Mouse (Mus musculus): Measurements from ENCODE around the gene Slc2a5. TPM values are rescaled to one million over a fixed set of nuclear protein-coding genes. Genes with fewer than 3 reads are reported as not detected.

Slc2a5 gene
- 1.1 and 1.4 TPM in 2 replicates for polyA plus RNA-seq (2014; fragmentation: Nextera tagmentation; extraction: Ambion mirVana)

- WGBS, result 11% methylated on average over 15 of the region's 15 CpGs
- no peaks in the 10 kb centered on the region for H3K27me3 ChIP-seq (ENCODE audit: control insufficient read depth, insufficient read depth, low read length)
- H3K9ac ChIP-seq (ENCODE audit: low read length), result peak within 1 kb of the TSS; percentile 9; the same call in 1 of the 2 replicates
- ATAC-seq (ENCODE audit: insufficient number of reproducible peaks, insufficient read depth, low FRiP score, low read depth), result no peak
- no peaks in the 10 kb centered on the region; a peak in 1 of 4 replicates for H3K4me1 ChIP-seq (ENCODE audit: control insufficient read depth in 2 of 2, insufficient read depth in 2 of 2, low read length in 2 of 2)
- H3K27ac ChIP-seq (replicated peaks in 1 of 2; ENCODE audit: control insufficient read depth in 1 of 2, insufficient read depth in 1 of 2, low read depth in 2 of 2, low read length in 2 of 2), result no peak within 1 kb of the TSS
- no peaks in the 10 kb centered on the region for H3K36me3 ChIP-seq (ENCODE audit: control insufficient read depth, insufficient read depth, low read length)
- H3K9me3 ChIP-seq (ENCODE audit: control insufficient read depth, low read length), result no peaks in the 10 kb centered on the region
- peak within 1 kb of the TSS; percentile 16 to 21; a peak in 2 of 4 replicates for H3K4me3 ChIP-seq (ENCODE audit: control insufficient read depth in 1 of 2, insufficient read depth in 1 of 2, low read depth in 1 of 2, low read length in 2 of 2)
- H3K4me2 ChIP-seq (ENCODE audit: low read length), result peak within 1 kb of the TSS; percentile 48
These were observed at the start of gene Slc2a5 for GRCm38 (mm10) chr4:150119055-150119454. Gene Slc2a5 (plus strand): TSS chr4:150119283.

DNA sequence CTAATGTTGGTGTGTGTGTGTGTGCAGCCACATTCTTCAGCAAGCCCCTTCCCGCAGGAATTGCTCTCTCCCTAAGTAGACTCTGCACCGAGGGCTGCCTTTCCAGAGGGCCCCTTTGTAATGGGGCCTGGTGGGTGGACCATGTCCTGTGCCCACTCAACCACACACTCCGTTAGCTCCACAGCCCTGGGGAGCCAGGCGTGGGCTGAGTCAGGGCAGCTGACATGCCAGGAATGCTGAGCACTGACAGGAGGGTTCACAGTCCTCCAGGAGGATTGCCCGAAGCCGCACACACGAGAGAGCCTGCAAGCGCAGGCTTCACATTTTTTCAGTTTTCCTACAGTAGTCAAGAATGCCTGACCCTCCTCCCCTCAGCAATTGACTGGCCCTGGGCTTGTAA is 48.9 kb upstream of the Slc2a5 start:
- Histone ChIP-seq H3K27ac (replicated peaks in 1 of 2; ENCODE audit: control insufficient read depth in 1 of 2, insufficient read depth in 1 of 2, low read depth in 2 of 2, low read length in 2 of 2) (peak overlapping the region; percentile 57 to 64), H3K27me3 (ENCODE audit: control insufficient read depth, insufficient read depth, low read length) (no peaks in the 10 kb centered on the region), H3K4me2 (ENCODE audit: low read length) (0 out of 2 replicates have a peak overlapping the region, but pooled peaks have one; percentile 4), H3K9me3 (ENCODE audit: control insufficient read depth, low read length) (no peaks in the 10 kb centered on the region), H3K4me3 (ENCODE audit: control insufficient read depth in 1 of 2, insufficient read depth in 1 of 2, low read depth in 1 of 2, low read length in 2 of 2) (no peak overlapping the region), H3K4me1 (ENCODE audit: control insufficient read depth in 2 of 2, insufficient read depth in 2 of 2, low read length in 2 of 2) (peaks cover 5 to 11% of the 10 kb centered on the region in 2 experiments; a peak in 2 of 4 replicates), H3K9ac (ENCODE audit: low read length) (peak overlapping the region; percentile 16; the same call in 1 of the 2 replicates), H3K36me3 (ENCODE audit: control insufficient read depth, insufficient read depth, low read length) (no peaks in the 10 kb centered on the region)
- 19% methylated on average over 8 of the region's 8 CpGs for WGBS
- peak; percentile 41 for ATAC-seq (ENCODE audit: insufficient number of reproducible peaks, insufficient read depth, low FRiP score, low read depth)

DNA sequence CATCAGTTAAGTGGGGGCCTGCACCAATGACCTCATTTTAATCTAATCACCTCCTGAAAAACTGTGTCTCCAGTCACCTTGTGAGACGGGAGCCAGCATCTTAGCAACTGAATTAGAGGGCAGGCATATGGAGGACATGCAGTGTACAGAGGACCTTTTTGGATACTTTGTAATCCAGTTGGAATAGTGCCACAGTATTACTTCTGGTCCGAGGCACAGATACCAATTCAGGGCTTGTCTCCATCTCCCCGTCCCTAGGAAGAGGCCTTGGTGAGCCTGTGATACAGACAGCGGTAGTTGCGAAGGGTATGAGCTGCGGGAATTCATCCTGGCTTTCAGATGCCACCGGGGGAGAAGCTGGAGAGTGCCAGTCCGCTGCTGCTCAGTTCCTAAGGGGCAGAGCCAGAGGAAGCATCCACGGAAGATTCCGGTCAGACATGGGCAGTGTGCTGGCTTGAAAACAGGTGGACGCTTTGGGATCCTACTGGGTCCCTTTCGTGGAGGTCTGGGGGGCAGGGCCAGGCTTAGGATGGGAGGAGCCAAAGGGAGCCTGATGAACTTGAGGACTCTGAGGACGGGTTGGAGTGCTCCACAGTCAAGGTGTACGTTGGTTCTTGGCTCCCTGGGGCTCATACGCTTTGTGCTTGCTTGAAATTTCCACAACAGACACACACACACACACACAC is 46.5 kb upstream of the Slc2a5 start:
- Histone ChIP-seq H3K27me3 (ENCODE audit: control insufficient read depth, insufficient read depth, low read length) (no peaks in the 10 kb centered on the region), H3K9ac (ENCODE audit: low read length) (no peak overlapping the region), H3K4me3 (ENCODE audit: control insufficient read depth in 1 of 2, insufficient read depth in 1 of 2, low read depth in 1 of 2, low read length in 2 of 2) (no peak overlapping the region), H3K4me1 (ENCODE audit: control insufficient read depth in 2 of 2, insufficient read depth in 2 of 2, low read length in 2 of 2) (peaks cover 8 to 14% of the 10 kb centered on the region in 2 experiments; a peak in 2 of 4 replicates), H3K27ac (replicated peaks in 1 of 2; ENCODE audit: control insufficient read depth in 1 of 2, insufficient read depth in 1 of 2, low read depth in 2 of 2, low read length in 2 of 2) (no peak overlapping the region), H3K9me3 (ENCODE audit: control insufficient read depth, low read length) (no peaks in the 10 kb centered on the region), H3K4me2 (ENCODE audit: low read length) (no peak overlapping the region), H3K36me3 (ENCODE audit: control insufficient read depth, insufficient read depth, low read length) (no peaks in the 10 kb centered on the region)
- WGBS, result 57% methylated on average over 15 of the region's 15 CpGs
- no peak for ATAC-seq (ENCODE audit: insufficient number of reproducible peaks, insufficient read depth, low FRiP score, low read depth)

- Histone ChIP-seq H3K4me3 (ENCODE audit: control insufficient read depth in 1 of 2, insufficient read depth in 1 of 2, low read depth in 1 of 2, low read length in 2 of 2) (no peak overlapping the region), H3K36me3 (ENCODE audit: control insufficient read depth, insufficient read depth, low read length) (no peaks in the 10 kb centered on the region), H3K9ac (ENCODE audit: low read length) (no peak overlapping the region), H3K27me3 (ENCODE audit: control insufficient read depth, insufficient read depth, low read length) (no peaks in the 10 kb centered on the region), H3K4me1 (ENCODE audit: control insufficient read depth in 2 of 2, insufficient read depth in 2 of 2, low read length in 2 of 2) (peaks cover 8 to 14% of the 10 kb centered on the region in 2 experiments; a peak in 2 of 4 replicates), H3K4me2 (ENCODE audit: low read length) (no peak overlapping the region), H3K27ac (replicated peaks in 1 of 2; ENCODE audit: control insufficient read depth in 1 of 2, insufficient read depth in 1 of 2, low read depth in 2 of 2, low read length in 2 of 2) (no peak overlapping the region), H3K9me3 (ENCODE audit: control insufficient read depth, low read length) (no peaks in the 10 kb centered on the region)
- 15% methylated on average over 8 of the region's 8 CpGs for WGBS
- no peak for ATAC-seq (ENCODE audit: insufficient number of reproducible peaks, insufficient read depth, low FRiP score, low read depth)
These were observed 46.0 kb upstream of the Slc2a5 start for GRCm38 (mm10) chr4:150073102-150073473.

DNA sequence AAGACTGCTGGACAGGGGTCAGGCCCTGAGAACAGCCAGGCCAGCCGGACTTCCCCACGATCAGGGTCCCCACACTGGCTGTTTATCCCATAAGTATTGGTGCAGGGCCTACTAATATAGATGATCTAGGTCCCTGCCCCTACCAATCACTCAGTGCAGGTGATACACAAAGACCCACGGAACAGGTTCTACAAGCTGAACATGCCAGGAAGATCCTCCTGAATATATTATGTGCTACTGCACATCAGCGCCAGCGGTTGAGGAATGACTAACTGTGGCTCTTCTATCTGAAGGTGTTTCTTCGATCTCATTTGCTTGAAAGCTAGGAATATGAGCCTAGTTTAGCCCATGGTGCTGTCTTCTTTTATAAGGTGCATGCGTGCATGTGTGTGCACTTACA is 43.7 kb upstream of the Slc2a5 start:
- Histone ChIP-seq H3K4me2 (ENCODE audit: low read length) (no peak overlapping the region), H3K4me1 (ENCODE audit: control insufficient read depth in 2 of 2, insufficient read depth in 2 of 2, low read length in 2 of 2) (peaks cover 10 to 19% of the 10 kb centered on the region in 2 experiments), H3K9ac (ENCODE audit: low read length) (no peak overlapping the region), H3K4me3 (ENCODE audit: control insufficient read depth in 1 of 2, insufficient read depth in 1 of 2, low read depth in 1 of 2, low read length in 2 of 2) (no peak overlapping the region), H3K36me3 (ENCODE audit: control insufficient read depth, insufficient read depth, low read length) (no peaks in the 10 kb centered on the region), H3K27me3 (ENCODE audit: control insufficient read depth, insufficient read depth, low read length) (no peaks in the 10 kb centered on the region), H3K9me3 (ENCODE audit: control insufficient read depth, low read length) (no peaks in the 10 kb centered on the region), H3K27ac (replicated peaks in 1 of 2; ENCODE audit: control insufficient read depth in 1 of 2, insufficient read depth in 1 of 2, low read depth in 2 of 2, low read length in 2 of 2) (no peak overlapping the region)
- WGBS, result 83% methylated on average over 7 of the region's 7 CpGs
- ATAC-seq (ENCODE audit: insufficient number of reproducible peaks, insufficient read depth, low FRiP score, low read depth), result no peak

GRCm38 (mm10) chr4:150076147-150076546 is 42.9 kb upstream of the Slc2a5 start:
- H3K27me3 ChIP-seq (ENCODE audit: control insufficient read depth, insufficient read depth, low read length), result no peaks in the 10 kb centered on the region
- 15% methylated on average over 18 of the region's 18 CpGs for WGBS
- H3K36me3 ChIP-seq (ENCODE audit: control insufficient read depth, insufficient read depth, low read length), result no peaks in the 10 kb centered on the region
- no peaks in the 10 kb centered on the region for H3K9me3 ChIP-seq (ENCODE audit: control insufficient read depth, low read length)
- peaks cover 10 to 15% of the 10 kb centered on the region in 2 experiments for H3K4me1 ChIP-seq (ENCODE audit: control insufficient read depth in 2 of 2, insufficient read depth in 2 of 2, low read length in 2 of 2)
- no peak overlapping the region for H3K4me3 ChIP-seq (ENCODE audit: control insufficient read depth in 1 of 2, insufficient read depth in 1 of 2, low read depth in 1 of 2, low read length in 2 of 2)
- H3K27ac ChIP-seq (replicated peaks in 1 of 2; ENCODE audit: control insufficient read depth in 1 of 2, insufficient read depth in 1 of 2, low read depth in 2 of 2, low read length in 2 of 2), result peak overlapping the region in 1 of 2 experiments; percentile 36; a peak in 1 of 4 replicates
- ATAC-seq (ENCODE audit: insufficient number of reproducible peaks, insufficient read depth, low FRiP score, low read depth), result no peak
- H3K9ac ChIP-seq (ENCODE audit: low read length), result no peak overlapping the region
- peak overlapping the region; percentile 21; the same call in 1 of the 2 replicates for H3K4me2 ChIP-seq (ENCODE audit: low read length)

DNA sequence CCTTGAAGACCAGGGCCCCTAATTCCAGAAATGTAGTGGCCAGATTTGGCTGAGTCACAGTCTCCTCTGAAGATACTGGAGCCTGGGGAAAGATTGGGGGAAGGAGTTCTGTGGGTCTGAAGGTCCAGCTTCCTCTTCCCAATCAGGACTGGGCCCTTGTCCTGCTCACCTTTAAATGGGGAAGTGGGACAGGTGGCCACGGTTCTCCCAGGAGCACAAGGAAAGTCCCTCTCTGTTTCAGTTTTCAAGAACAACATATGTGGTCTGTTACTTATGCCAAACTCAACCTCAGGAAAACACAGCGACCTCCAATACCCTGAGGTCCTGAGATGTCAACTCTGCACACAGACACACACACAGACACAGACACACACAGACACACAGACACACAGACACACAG is 40.4 kb upstream of the Slc2a5 start:
- WGBS, result 81% methylated on average over 2 of the region's 2 CpGs
- no peaks in the 10 kb centered on the region for H3K9me3 ChIP-seq (ENCODE audit: control insufficient read depth, low read length)
- ATAC-seq (ENCODE audit: insufficient number of reproducible peaks, insufficient read depth, low FRiP score, low read depth), result no peak
- no peak overlapping the region for H3K27ac ChIP-seq (replicated peaks in 1 of 2; ENCODE audit: control insufficient read depth in 1 of 2, insufficient read depth in 1 of 2, low read depth in 2 of 2, low read length in 2 of 2)
- H3K27me3 ChIP-seq (ENCODE audit: control insufficient read depth, insufficient read depth, low read length), result no peaks in the 10 kb centered on the region
- H3K9ac ChIP-seq (ENCODE audit: low read length), result no peak overlapping the region
- H3K4me1 ChIP-seq (ENCODE audit: control insufficient read depth in 2 of 2, insufficient read depth in 2 of 2, low read length in 2 of 2), result peaks cover 9 to 10% of the 10 kb centered on the region in 2 experiments
- no peak overlapping the region for H3K4me3 ChIP-seq (ENCODE audit: control insufficient read depth in 1 of 2, insufficient read depth in 1 of 2, low read depth in 1 of 2, low read length in 2 of 2)
- no peaks in the 10 kb centered on the region for H3K36me3 ChIP-seq (ENCODE audit: control insufficient read depth, insufficient read depth, low read length)
- no peak overlapping the region for H3K4me2 ChIP-seq (ENCODE audit: low read length)
